Mouse (Mus musculus) kidney, embryonic 14.5 days (tissue): Measurements from ENCODE around the gene Rnf39. TPM values are rescaled to one million over a fixed set of nuclear protein-coding genes. Genes with fewer than 3 reads are reported as not detected.

Experiments used
- ATAC-seq: fragments of 200-750 bp; cut with Nextera tagmentation; 2 replicates; pipeline ENCODE4 v1.8.0; 2017; ENCODE audit warnings: moderate number of reproducible peaks, mild to moderate bottlenecking, moderate TSS enrichment, moderate library complexity; ENCODE audit not compliant: low FRiP score, low TSS enrichment
- H3K27ac ChIP-seq: fragments of 300-500 bp; sonication (generic); 2 replicates; pipeline ENCODE4 v1.5.1; 2014; ENCODE audit warnings: low read depth, mild to moderate bottlenecking, low read length, moderate library complexity, mixed read lengths
- H3K27me3 ChIP-seq: fragments of 300-500 bp; sonication (generic); 2 replicates; pipeline ENCODE4 v1.6.1; 2014; ENCODE audit warnings: mild to moderate bottlenecking, low read length; ENCODE audit not compliant: control insufficient read depth, insufficient read depth
- H3K36me3 ChIP-seq: fragments of 300-500 bp; sonication (generic); 2 replicates; pipeline ENCODE4 v1.6.1; 2014; ENCODE audit warnings: low read length, mixed read lengths; ENCODE audit not compliant: control insufficient read depth, insufficient read depth
- H3K4me1 ChIP-seq: fragments of 300-500 bp; sonication (generic); 2 replicates; pipeline ENCODE4 v1.6.1; 2014; ENCODE audit warnings: low read length, mixed read lengths; ENCODE audit not compliant: control insufficient read depth, insufficient read depth
- H3K4me2 ChIP-seq: fragments of 300-500 bp; sonication (generic); replicated peaks from 2 replicates; pipeline ENCODE4 v1.6.1; 2014; ENCODE audit warnings: low read depth, mild to moderate bottlenecking, low read length
- H3K4me3 ChIP-seq: fragments of 300-500 bp; sonication (generic); 2 replicates; pipeline ENCODE4 v1.5.1; 2014; ENCODE audit warnings: mild to moderate bottlenecking, low read length
- H3K9ac ChIP-seq: fragments of 300-500 bp; sonication (generic); 2 replicates; pipeline ENCODE4 v1.6.1; 2014; ENCODE audit warnings: low read depth, mild to moderate bottlenecking, low read length, moderate library complexity
- H3K9me3 ChIP-seq: fragments of 300-500 bp; sonication (generic); 2 replicates; pipeline ENCODE4 v1.6.1; 2016; ENCODE audit warnings: low read length; ENCODE audit not compliant: control insufficient read depth
- WGBS: fragments of 180-500 bp; shearing (Covaris S2); extraction: QIAGEN DNeasy Blood & Tissue Kit; methylation state at CpG from one replicate; pipeline ENCODE4 v1.1.7; 2014; 5-methylcytosine and 5-hydroxymethylcytosine counted together
- polyA plus RNA-seq: library from polyadenylated mRNA; unstranded; fragments of >200 nt; fragmentation: Nextera tagmentation; extraction: Ambion mirVana; gene quantifications from 2 replicates; pipeline ENCODE4 v1.2.1, GENCODE M21; 2014

Rnf39 gene
- polyA plus RNA-seq, 1 experiment from 2014 or later, result 0.22 TPM

- no peak overlapping the region for H3K4me2 ChIP-seq
- no peak overlapping the region for H3K9ac ChIP-seq
- H3K4me3 ChIP-seq, result no peak overlapping the region
- H3K27ac ChIP-seq, result no peak overlapping the region
- H3K9me3 ChIP-seq, result no peaks in the 10 kb centered on the region
- no peaks in the 10 kb centered on the region for H3K27me3 ChIP-seq
- WGBS, result 76% methylated on average over 12 of the region's 12 CpGs
- no peaks in the 10 kb centered on the region for H3K36me3 ChIP-seq
- H3K4me1 ChIP-seq, result no peaks in the 10 kb centered on the region
- ATAC-seq, result no peak
Measured at GRCm38 (mm10) chr17:36929236-36929932, 13.3 kb upstream of the Rnf39 start.

GRCm38 (mm10) chr17:36930233-36930632, 12.5 kb upstream of the Rnf39 start:
- Histone ChIP-seq H3K4me3 (no peak overlapping the region), H3K27ac (no peak overlapping the region), H3K36me3 (no peaks in the 10 kb centered on the region), H3K9ac (no peak overlapping the region), H3K4me2 (no peak overlapping the region), H3K27me3 (no peaks in the 10 kb centered on the region), H3K9me3 (no peaks in the 10 kb centered on the region), H3K4me1 (no peaks in the 10 kb centered on the region)
- ATAC-seq, result peak; percentile 57; the same call in 1 of the 2 replicates
- WGBS, result 40% methylated on average over 6 of the region's 6 CpGs

GRCm38 (mm10) chr17:36931130-36931529, 11.6 kb upstream of the Rnf39 start:
- Histone ChIP-seq H3K4me2 (no peak overlapping the region), H3K27me3 (no peaks in the 10 kb centered on the region), H3K9ac (no peak overlapping the region), H3K36me3 (no peaks in the 10 kb centered on the region), H3K4me1 (no peaks in the 10 kb centered on the region), H3K9me3 (no peaks in the 10 kb centered on the region), H3K27ac (no peak overlapping the region), H3K4me3 (no peak overlapping the region)
- WGBS, result 80% methylated on average over 4 of the region's 4 CpGs
- ATAC-seq, result no peak

- H3K27ac ChIP-seq, result no peak overlapping the region
- no peaks in the 10 kb centered on the region for H3K4me1 ChIP-seq
- H3K9me3 ChIP-seq, result no peaks in the 10 kb centered on the region
- H3K4me3 ChIP-seq, result no peak overlapping the region
- no peak overlapping the region for H3K9ac ChIP-seq
- H3K27me3 ChIP-seq, result no peaks in the 10 kb centered on the region
- H3K36me3 ChIP-seq, result no peaks in the 10 kb centered on the region
- ATAC-seq, result no peak
- WGBS, result 76% methylated on average over 2 of the region's 2 CpGs
- H3K4me2 ChIP-seq, result no peak overlapping the region
Measured at GRCm38 (mm10) chr17:36931806-36932205, 10.9 kb upstream of the Rnf39 start.

GRCm38 (mm10) chr17:36938056-36938455, 4.7 kb upstream of the Rnf39 start:
- H3K9ac ChIP-seq, result no peak overlapping the region
- H3K27ac ChIP-seq, result no peak overlapping the region
- 94% methylated on average over 2 of the region's 2 CpGs for WGBS
- no peak for ATAC-seq
- no peaks in the 10 kb centered on the region for H3K36me3 ChIP-seq
- H3K9me3 ChIP-seq, result no peaks in the 10 kb centered on the region
- no peak overlapping the region for H3K4me3 ChIP-seq
- H3K27me3 ChIP-seq, result peaks cover 23% of the 10 kb centered on the region
- H3K4me2 ChIP-seq, result no peak overlapping the region
- H3K4me1 ChIP-seq, result peaks cover 2% of the 10 kb centered on the region

GRCm38 (mm10) chr17:36942391-36942790, 327 bp upstream of the Rnf39 start:
- 49% methylated on average over 10 of the region's 10 CpGs for WGBS
- ATAC-seq, result peak; percentile 9; the same call in 1 of the 2 replicates
- peak overlapping the region; percentile 58 for H3K4me2 ChIP-seq
- H3K36me3 ChIP-seq, result no peaks in the 10 kb centered on the region
- H3K27me3 ChIP-seq, result peaks cover 55% of the 10 kb centered on the region
- H3K9me3 ChIP-seq, result no peaks in the 10 kb centered on the region
- no peak overlapping the region for H3K9ac ChIP-seq
- H3K4me1 ChIP-seq, result peaks cover 5% of the 10 kb centered on the region
- H3K4me3 ChIP-seq, result peak overlapping the region; percentile 37
- no peak overlapping the region for H3K27ac ChIP-seq

- Histone ChIP-seq H3K9me3 (no peaks in the 10 kb centered on the region), H3K4me3 (no peak overlapping the region), H3K9ac (no peak overlapping the region), H3K27me3 (peaks cover 55% of the 10 kb centered on the region), H3K4me1 (peaks cover 5% of the 10 kb centered on the region), H3K36me3 (no peaks in the 10 kb centered on the region), H3K27ac (no peak overlapping the region), H3K4me2 (no peak overlapping the region)
- WGBS, result 11% methylated on average over 5 of the region's 5 CpGs
- ATAC-seq, result no peak
Measured at GRCm38 (mm10) chr17:36943691-36944090, 973 bp downstream of the Rnf39 start.

- Histone ChIP-seq H3K36me3 (peaks cover 5% of the 10 kb centered on the region; the same call in 1 of the 2 replicates), H3K27me3 (peaks cover 55% of the 10 kb centered on the region), H3K27ac (no peak overlapping the region), H3K9ac (no peak overlapping the region), H3K4me1 (peaks cover 5% of the 10 kb centered on the region), H3K9me3 (no peaks in the 10 kb centered on the region), H3K4me2 (no peak overlapping the region), H3K4me3 (no peak overlapping the region)
- 9% methylated on average over 9 of the region's 9 CpGs for WGBS
- ATAC-seq, result no peak
Measured at GRCm38 (mm10) chr17:36944121-36944775, 1.5 kb downstream of the Rnf39 start.
